Mouse (Mus musculus) thymus, adult 2 months (tissue): ENCODE measurements around the gene Slc32a1.

Source experiments
- CTCF ChIP-seq: fragments of 200-500 bp; IDR thresholded peaks from 2 replicates; pipeline ENCODE4 v1.5.1; 2012; ENCODE audit warnings: mild to moderate bottlenecking, control low read depth, low read length, moderate library complexity, borderline replicate concordance; ENCODE audit not compliant: control insufficient read depth, poor library complexity, insufficient read depth; ENCODE audit errors: extremely low read depth
- POLR2A ChIP-seq: fragments of 200-500 bp; IDR thresholded peaks from 2 replicates; pipeline ENCODE4 v1.6.1; 2012; ENCODE audit warnings: mild to moderate bottlenecking, low read length, control low read depth, moderate library complexity; ENCODE audit not compliant: control insufficient read depth, poor library complexity, insufficient read depth; ENCODE audit errors: extremely low read depth

- TF ChIP-seq CTCF = no peak
- no peak for TF ChIP-seq POLR2A
Observed at GRCm38 (mm10) chr2:158625231-158625630, 14.7 kb downstream of the Slc32a1 start.
